Mouse (Mus musculus): ENCODE data around the gene Tnnt3.

- TF ChIP-seq POLR2A (IDR thresholded peaks at IDR 0.05; ENCODE audit: low read depth, low read length), result no peak
- no peak for TF ChIP-seq CTCF (conservative IDR thresholded peaks at IDR 0.05; ENCODE audit: insufficient read depth, insufficient read length, low read depth, low read length)
These were observed 27.7 kb upstream of the Tnnt3 start for GRCm38 (mm10) chr7:142470808-142471413.

All from kidney, adult 2 months (tissue).